Mouse (Mus musculus) CH12.LX (cell line): ENCODE measurements around the gene Nt5c1a. TPM values are rescaled to one million over a fixed set of nuclear protein-coding genes. Genes with fewer than 3 reads are reported as not detected.

ENCODE experiments used
- DNase-seq: peaks from one replicate; pipeline ENCODE4 v3.0.0-alpha.2; 2013; ENCODE audit errors: extremely low read depth
- H3K27ac ChIP-seq: 2 replicates; pipeline ENCODE4 v1.5.1; 2012; ENCODE audit warnings: low read depth, mild to moderate bottlenecking, control low read depth, moderate library complexity; ENCODE audit not compliant: insufficient read depth
- H3K27me3 ChIP-seq: replicated peaks from 2 replicates; pipeline ENCODE3; 2012; ENCODE audit warnings: inconsistent platforms
- H3K36me3 ChIP-seq, 2 experiments: replicated peaks in 1 of 2; 2 replicates each; pipeline versions ENCODE3 to v1.6.1; 2012; ENCODE audit warnings: inconsistent platforms in 1 of 2, low read length in 1 of 2, mild to moderate bottlenecking in 1 of 2, mixed read lengths in 1 of 2, moderate library complexity in 1 of 2; ENCODE audit not compliant: control insufficient read depth in 1 of 2, insufficient read depth in 1 of 2
- H3K4me1 ChIP-seq, 2 experiments: 2 replicates each; pipeline ENCODE4 v1.6.1; 2012; ENCODE audit warnings: inconsistent platforms in 1 of 2, moderate library complexity in 1 of 2; ENCODE audit not compliant: insufficient read depth in 2 of 2, control insufficient read depth in 1 of 2
- H3K4me2 ChIP-seq: 2 replicates; pipeline ENCODE4 v1.6.1; 2012; ENCODE audit warnings: low read depth, mild to moderate bottlenecking, control low read depth; ENCODE audit not compliant: poor library complexity, insufficient read depth, severe bottlenecking
- H3K4me3 ChIP-seq, 3 experiments: fragments of 150-350 bp in 1 of 3; sonication (generic) in 1 of 3; replicated peaks in 1 of 3; 2 replicates each; pipeline versions ENCODE3 to v1.5.1; 2011 to 2012; ENCODE audit warnings: low read depth in 2 of 3, low read length in 2 of 3, mild to moderate bottlenecking in 2 of 3, moderate library complexity in 2 of 3, control low read depth in 1 of 3, improper control_type of control experiment in 1 of 3, inconsistent platforms in 1 of 3, mixed read lengths in 1 of 3; ENCODE audit not compliant: poor library complexity in 1 of 3
- H3K79me2 ChIP-seq: replicated peaks from 2 replicates; pipeline ENCODE4 v1.6.1; 2012; ENCODE audit warnings: mild to moderate bottlenecking, moderate library complexity; ENCODE audit not compliant: control insufficient read depth, poor library complexity, insufficient read depth, severe bottlenecking; ENCODE audit errors: extremely low read depth
- H3K9ac ChIP-seq: 2 replicates; pipeline ENCODE4 v1.6.1; 2012; ENCODE audit warnings: low read depth, mild to moderate bottlenecking, control low read depth, moderate library complexity; ENCODE audit not compliant: insufficient read depth
- H3K9me3 ChIP-seq: replicated peaks from 2 replicates; pipeline ENCODE3; 2012; ENCODE audit warnings: low read length, inconsistent platforms, mixed read lengths
- BHLHE40 ChIP-seq: IDR thresholded peaks from 2 replicates; pipeline ENCODE4 v1.6.1; 2011; ENCODE audit warnings: mild to moderate bottlenecking, low read depth, low read length, improper control_type of control experiment
- CHD1 ChIP-seq: IDR thresholded peaks from 2 replicates; pipeline ENCODE4 v1.6.1; 2012; ENCODE audit warnings: low read depth, low read length, improper control_type of control experiment, inconsistent platforms
- CHD2 ChIP-seq: IDR thresholded peaks from 2 replicates; pipeline ENCODE4 v1.6.1; 2011; ENCODE audit warnings: low read length, improper control_type of control experiment
- CTCF ChIP-seq, 2 experiments: IDR thresholded peaks in 1 of 2; conservative IDR thresholded peaks in 1 of 2; 2 replicates each; pipeline ENCODE4 v1.5.1; 2011 to 2012; ENCODE audit warnings: low read depth in 2 of 2, low read length in 2 of 2, improper control_type of control experiment in 1 of 2, inconsistent platforms in 1 of 2, mild to moderate bottlenecking in 1 of 2, moderate library complexity in 1 of 2
- ELF1 ChIP-seq: IDR thresholded peaks from 2 replicates; pipeline ENCODE4 v1.6.1; 2014; ENCODE audit warnings: low read depth, mild to moderate bottlenecking, inconsistent platforms, low read length, improper control_type of control experiment
- ETS1 ChIP-seq: conservative IDR thresholded peaks from 2 replicates; pipeline ENCODE4 v1.6.1; 2012; ENCODE audit warnings: low read depth, mild to moderate bottlenecking, inconsistent platforms, low read length, improper control_type of control experiment, moderate library complexity
- GABPA ChIP-seq: IDR thresholded peaks from 2 replicates; pipeline ENCODE4 v1.6.1; 2012; ENCODE audit warnings: low read depth, low read length, improper control_type of control experiment, inconsistent platforms; ENCODE audit not compliant: insufficient replicate concordance
- IRF4 ChIP-seq: IDR thresholded peaks from 2 replicates; pipeline ENCODE4 v1.6.1; 2014; ENCODE audit warnings: low read depth, mild to moderate bottlenecking, inconsistent platforms, low read length, improper control_type of control experiment
- JUN ChIP-seq: IDR thresholded peaks from 2 replicates; pipeline ENCODE4 v1.6.1; 2011; ENCODE audit warnings: low read depth, mild to moderate bottlenecking, low read length, improper control_type of control experiment, moderate library complexity; ENCODE audit not compliant: insufficient read depth
- JUND ChIP-seq: conservative IDR thresholded peaks from 2 replicates; pipeline ENCODE4 v1.6.1; 2011; ENCODE audit warnings: low read depth, low read length, improper control_type of control experiment
- MAFK ChIP-seq: IDR thresholded peaks from 2 replicates; pipeline ENCODE4 v1.6.1; 2011; ENCODE audit warnings: low read length, improper control_type of control experiment; ENCODE audit not compliant: insufficient replicate concordance
- MXI1 ChIP-seq: IDR thresholded peaks from 2 replicates; pipeline ENCODE4 v1.6.1; 2011; ENCODE audit warnings: mild to moderate bottlenecking, low read depth, low read length, improper control_type of control experiment
- MYC ChIP-seq: IDR thresholded peaks from 2 replicates; pipeline ENCODE4 v1.6.1; 2011; ENCODE audit warnings: low read depth, mild to moderate bottlenecking, improper control_type of control experiment, low read length
- NELFE ChIP-seq: IDR thresholded peaks from 2 replicates; pipeline ENCODE4 v1.6.1; 2011; ENCODE audit warnings: low read depth, low read length, improper control_type of control experiment
- TCF12 ChIP-seq: IDR thresholded peaks from 2 replicates; pipeline ENCODE4 v1.6.1; 2014; ENCODE audit warnings: low read depth, mild to moderate bottlenecking, inconsistent platforms, low read length, improper control_type of control experiment
- UBTF ChIP-seq: IDR thresholded peaks from 2 replicates; pipeline ENCODE4 v1.6.1; 2012; ENCODE audit warnings: low read depth, mild to moderate bottlenecking, inconsistent platforms, low read length, improper control_type of control experiment, moderate library complexity
- USF2 ChIP-seq: conservative IDR thresholded peaks from 2 replicates; pipeline ENCODE4 v1.6.1; 2011; ENCODE audit warnings: low read depth, low read length, improper control_type of control experiment
- ZC3H11A ChIP-seq: IDR thresholded peaks from 2 replicates; pipeline ENCODE4 v1.6.1; 2012; ENCODE audit warnings: low read depth, mild to moderate bottlenecking, inconsistent platforms, low read length, improper control_type of control experiment
- ZKSCAN1 ChIP-seq: IDR thresholded peaks from 2 replicates; pipeline ENCODE4 v1.6.1; 2012; ENCODE audit warnings: low read depth, inconsistent platforms, low read length, improper control_type of control experiment, borderline replicate concordance
- ZNF384 ChIP-seq: IDR thresholded peaks from 2 replicates; pipeline ENCODE4 v1.6.1; 2012; ENCODE audit warnings: low read depth, low read length, improper control_type of control experiment, inconsistent platforms
- dilution Hi-C: fragments of 300-500 bp; cut with MboI; formaldehyde crosslinking; loops from 2 replicates; pipeline ENCODE4 v1.14.3; 2020; ENCODE audit warnings: low sequenced_read_pairs; ENCODE audit not compliant: extremely low pct_unique_long_range_greater_than_20kb, extremely low pct_ligation_motif_present
- in situ Hi-C: fragments of 300-500 bp; cut with MboI; formaldehyde crosslinking; loops from 3 replicates; pipeline ENCODE4 v1.14.3; 2019; ENCODE audit warnings: low sequenced_read_pairs, low pct_ligation_motif_present, low pct_unique_long_range_greater_than_20kb, mixed read lengths
- polyA plus RNA-seq: library from polyadenylated mRNA; unstranded; fragments of >175 nt; gene quantifications from 2 replicates; pipeline ENCODE4 v1.2.1, GENCODE M21; 2012; ENCODE audit warnings: low read depth; ENCODE audit not compliant: insufficient read length
- total RNA-seq, 2 experiments: library from RNA; depleted of rRNA; stranded (reverse); fragments of 300-350 nt in 1 of 2; fragments of >200 nt in 1 of 2; gene quantifications; 2 replicates each; pipeline ENCODE4 v1.2.3; 2012 to 2014

The Nt5c1a gene
- total and polyA plus RNA-seq, 3 experiments: not detected

GRCm38 (mm10) chr4:123246221-123246620 lies 44.9 kb downstream of the Nt5c1a start:
- no peak overlapping the region for H3K27ac ChIP-seq
- no peak overlapping the region for H3K4me3 ChIP-seq
- H3K4me1 ChIP-seq: no peaks in the 10 kb centered on the region
- in situ Hi-C loops: no loop called here
- TF ChIP-seq MAFK: no peak
- no peak for TF ChIP-seq MXI1
- TF ChIP-seq CHD2: no peak
- dilution Hi-C loops: no loop called here
- peaks cover 82% of the 10 kb centered on the region for H3K27me3 ChIP-seq
- H3K36me3 ChIP-seq: no peaks in the 10 kb centered on the region
- DNase-seq: no peak
- H3K9ac ChIP-seq: no peak overlapping the region
- H3K9me3 ChIP-seq: no peaks in the 10 kb centered on the region
- no peaks in the 10 kb centered on the region for H3K79me2 ChIP-seq
- no peak overlapping the region for H3K4me2 ChIP-seq

GRCm38 (mm10) chr4:123246651-123247050 lies 45.3 kb downstream of the Nt5c1a start:
- no peaks in the 10 kb centered on the region for H3K79me2 ChIP-seq
- in situ Hi-C loops (no loop called here), dilution Hi-C loops (no loop called here)
- H3K9me3 ChIP-seq: no peaks in the 10 kb centered on the region
- peaks cover 79% of the 10 kb centered on the region for H3K27me3 ChIP-seq
- H3K4me1 ChIP-seq: peaks cover 0 to 2% of the 10 kb centered on the region in 2 experiments; a peak in 2 of 4 replicates
- TF ChIP-seq CHD1 (no peak), JUND (no peak), GABPA (no peak), NELFE (no peak), ETS1 (no peak), ZNF384 (no peak), USF2 (no peak), IRF4 (no peak), UBTF (no peak), ZC3H11A (no peak), TCF12 (no peak), CTCF (conservative IDR thresholded peaks at IDR 0.05 in 1 of 2, IDR thresholded peaks at IDR 0.05 in 1 of 2; ENCODE audit: low read depth in 2 of 2, low read length in 2 of 2) (no peak), ZKSCAN1 (no peak), BHLHE40 (no peak), ELF1 (no peak), MYC (no peak), MAFK (no peak), JUN (no peak)
- no peak overlapping the region for H3K27ac ChIP-seq
- no peaks in the 10 kb centered on the region for H3K36me3 ChIP-seq
- no peak for DNase-seq
- H3K9ac ChIP-seq: no peak overlapping the region
- H3K4me2 ChIP-seq: no peak overlapping the region
- H3K4me3 ChIP-seq: no peak overlapping the region
